In the genomic region with DNA sequence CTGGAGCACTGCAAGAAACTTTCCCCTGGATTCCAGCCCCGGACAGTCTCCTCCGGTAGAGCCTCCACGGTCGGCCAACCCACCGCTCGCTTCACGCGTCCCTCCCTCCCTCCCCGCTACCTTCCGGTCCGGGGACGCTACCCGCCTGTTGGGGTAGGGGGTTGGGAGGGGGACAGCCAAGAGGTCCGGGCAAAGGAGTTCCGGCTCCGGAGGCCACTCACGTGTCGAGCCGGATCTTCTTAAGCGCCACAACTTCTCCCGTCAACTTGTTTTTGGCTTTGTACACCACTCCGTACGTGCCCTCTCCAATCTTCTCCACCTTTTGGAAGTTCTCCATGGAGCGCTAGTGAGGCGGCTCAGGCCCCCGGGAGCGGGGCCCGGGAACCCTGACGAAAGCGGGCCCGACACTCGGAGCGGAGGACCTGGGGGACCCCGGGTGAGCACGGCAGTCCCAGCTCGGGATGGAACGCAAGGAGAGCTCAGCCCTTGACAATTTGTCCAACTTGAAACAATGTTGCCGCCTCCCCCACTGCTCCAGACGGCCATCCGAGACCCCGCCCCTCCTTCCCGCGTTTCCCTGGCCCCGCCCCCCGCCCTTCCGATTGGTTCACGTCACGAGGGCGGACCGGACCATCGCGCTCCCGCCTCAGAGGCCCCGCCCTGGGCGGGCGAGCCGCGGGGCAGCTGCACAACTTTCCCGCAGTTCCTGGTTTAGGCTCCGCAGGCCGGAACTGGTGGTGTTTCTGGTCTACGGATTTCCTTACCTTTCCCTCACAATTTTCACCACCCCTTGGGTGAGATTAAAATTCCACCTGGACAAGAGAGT, we compare ENCODE assay signal across 8 mouse cellular contexts. TPM values are rescaled to one million over a fixed set of nuclear protein-coding genes. Genes with fewer than 3 reads are reported as not detected.
DNase-seq lines count a peak whose midpoint lies in the region; ATAC-seq and TF ChIP-seq lines count a peak whose summit lies in the region.

A gene (minus strand): TSS at position 541 of the 826 bp plus-strand sequence.

- H3K4me1 ChIP-seq in forebrain, embryonic 11.5 days (replicated peaks; ENCODE audit: control insufficient read depth, insufficient read depth, low read length) = peaks cover 3% of the 10 kb centered on the region; the same call in 1 of the 2 replicates
- peaks cover 17% of the 10 kb centered on the region for H3K4me1 ChIP-seq in heart, embryonic 16.5 days (ENCODE audit: control insufficient read depth, insufficient read depth, low read length)
- peaks cover 19% of the 10 kb centered on the region for H3K4me1 ChIP-seq in liver, embryonic 16.5 days (ENCODE audit: control insufficient read depth, low read depth, low read length)
- H3K4me1 ChIP-seq in neural tube, embryonic 13.5 days (replicated peaks) = peaks cover 19% of the 10 kb centered on the region
- H3K4me1 ChIP-seq in testis, adult 2 months (ENCODE audit: control insufficient read depth, insufficient read depth, low read length) = peaks cover 16% of the 10 kb centered on the region

- peak; percentile 93 for ATAC-seq in forebrain, embryonic 11.5 days (replicated peaks; ENCODE audit: low FRiP score)
- ATAC-seq in heart, embryonic 16.5 days (replicated peaks; ENCODE audit: extremely low read depth, insufficient read depth, low FRiP score) = peak; percentile 94
- ATAC-seq in liver, embryonic 16.5 days (ENCODE audit: low read depth) = peak; percentile 93
- peak; percentile 94 for ATAC-seq in neural tube, embryonic 13.5 days (ENCODE audit: low read depth)

- H3K36me3 ChIP-seq in forebrain, embryonic 11.5 days (ENCODE audit: control insufficient read depth, insufficient read depth, low read length) = peaks cover 4% of the 10 kb centered on the region; the same call in 1 of the 2 replicates
- peaks cover 15% of the 10 kb centered on the region for H3K36me3 ChIP-seq in heart, embryonic 16.5 days (ENCODE audit: control insufficient read depth, insufficient read depth)
- H3K36me3 ChIP-seq in liver, embryonic 16.5 days (ENCODE audit: control insufficient read depth, insufficient read depth) = peaks cover 12% of the 10 kb centered on the region
- H3K36me3 ChIP-seq in neural tube, embryonic 13.5 days = peaks cover 10% of the 10 kb centered on the region; the same call in 1 of the 2 replicates
- H3K36me3 ChIP-seq in testis, adult 2 months (ENCODE audit: control insufficient read depth, insufficient read depth, low read length) = no peaks in the 10 kb centered on the region; the same call in none of the 2 replicates

- peak; percentile 58 to 70 for DNase-seq in CD8-positive naive resting alpha-beta T cell, adult 2 months (ENCODE audit: low read depth in 2 of 2, low spot score in 2 of 2)
- peak; percentile 87 for DNase-seq in c-Kit-positive CD71-negative TER-119-negative erythroid progenitor cells, embryonic 14.5 days (ENCODE audit: low read depth)
- DNase-seq in forebrain, embryonic 11.5 days (ENCODE audit: low spot score) = peak; percentile 99
- peak; percentile 95 to 97 for DNase-seq in kidney, postnatal 36 days

- peak within 1 kb of the TSS; percentile 71 for H3K4me2 ChIP-seq in forebrain, embryonic 11.5 days (ENCODE audit: low read depth, low read length, severe bottlenecking)
- peak within 1 kb of the TSS; percentile 85 for H3K4me2 ChIP-seq in heart, embryonic 16.5 days (ENCODE audit: low read depth, low read length)
- H3K4me2 ChIP-seq in liver, embryonic 16.5 days (ENCODE audit: low read depth, low read length) = peak within 1 kb of the TSS; percentile 73
- peak within 1 kb of the TSS; percentile 88 for H3K4me2 ChIP-seq in neural tube, embryonic 13.5 days

- TF ChIP-seq POLR2A in testis, adult 2 months (IDR thresholded peaks at IDR 0.05; ENCODE audit: control insufficient read depth, low read depth, low read length) = peak; percentile 84

- under 1% methylated on average over 62 of the region's 62 CpGs for WGBS in forebrain, embryonic 11.5 days
- WGBS in heart, embryonic 16.5 days = under 1% methylated on average over 62 of the region's 62 CpGs
- under 1% methylated on average over 62 of the region's 62 CpGs for WGBS in liver, embryonic 16.5 days (ENCODE audit: insufficient replicate concordance)
- under 1% methylated on average over 62 of the region's 62 CpGs for WGBS in neural tube, embryonic 13.5 days

- no peak for TF ChIP-seq CTCF in testis, adult 2 months (IDR thresholded peaks at IDR 0.05; ENCODE audit: control insufficient read depth, insufficient read depth, insufficient replicate concordance, low read depth, low read length)

- H3K9me3 ChIP-seq in forebrain, embryonic 11.5 days (ENCODE audit: control insufficient read depth, low read length) = no peaks in the 10 kb centered on the region
- H3K9me3 ChIP-seq in heart, embryonic 16.5 days (replicated peaks; ENCODE audit: control insufficient read depth, low read length) = no peaks in the 10 kb centered on the region
- no peaks in the 10 kb centered on the region for H3K9me3 ChIP-seq in liver, embryonic 16.5 days (replicated peaks; ENCODE audit: control insufficient read depth, low read length)
- no peaks in the 10 kb centered on the region for H3K9me3 ChIP-seq in neural tube, embryonic 13.5 days

- H3K9ac ChIP-seq in forebrain, embryonic 11.5 days (ENCODE audit: low read length) = peak within 1 kb of the TSS; percentile 74
- H3K9ac ChIP-seq in heart, embryonic 16.5 days (ENCODE audit: low read length) = peak within 1 kb of the TSS; percentile 90
- H3K9ac ChIP-seq in liver, embryonic 16.5 days (ENCODE audit: low read depth, low read length) = peak within 1 kb of the TSS; percentile 80
- peak within 1 kb of the TSS; percentile 72 for H3K9ac ChIP-seq in neural tube, embryonic 13.5 days

- H3K27me3 ChIP-seq in forebrain, embryonic 11.5 days (ENCODE audit: control insufficient read depth, insufficient read depth, low read length) = no peaks in the 10 kb centered on the region
- H3K27me3 ChIP-seq in heart, embryonic 16.5 days (ENCODE audit: control insufficient read depth, insufficient read depth, low read length) = no peaks in the 10 kb centered on the region
- H3K27me3 ChIP-seq in liver, embryonic 16.5 days (ENCODE audit: control insufficient read depth, insufficient read depth, low read depth, low read length) = no peaks in the 10 kb centered on the region
- H3K27me3 ChIP-seq in neural tube, embryonic 13.5 days = no peaks in the 10 kb centered on the region
- H3K27me3 ChIP-seq in testis, adult 2 months (ENCODE audit: control insufficient read depth, insufficient read depth, low read length) = no peaks in the 10 kb centered on the region

- peak within 1 kb of the TSS; percentile 57 for H3K4me3 ChIP-seq in forebrain, embryonic 11.5 days (ENCODE audit: low read depth, low read length)
- peak within 1 kb of the TSS; percentile 85 for H3K4me3 ChIP-seq in heart, embryonic 16.5 days (ENCODE audit: low read length)
- peak within 1 kb of the TSS; percentile 79 for H3K4me3 ChIP-seq in liver, embryonic 16.5 days (ENCODE audit: low read depth, low read length)
- H3K4me3 ChIP-seq in neural tube, embryonic 13.5 days = peak within 1 kb of the TSS; percentile 75
- H3K4me3 ChIP-seq in testis, adult 2 months (ENCODE audit: control insufficient read depth, low read depth, low read length) = peak within 1 kb of the TSS; percentile 95

- H3K27ac ChIP-seq in forebrain, embryonic 11.5 days (ENCODE audit: low read depth, low read length) = peak within 1 kb of the TSS; percentile 87
- peak within 1 kb of the TSS; percentile 98 for H3K27ac ChIP-seq in heart, embryonic 16.5 days (ENCODE audit: low read length)
- H3K27ac ChIP-seq in liver, embryonic 16.5 days (ENCODE audit: low read length) = peak within 1 kb of the TSS; percentile 87
- peak within 1 kb of the TSS; percentile 80 for H3K27ac ChIP-seq in neural tube, embryonic 13.5 days (replicated peaks)
- H3K27ac ChIP-seq in testis, adult 2 months (ENCODE audit: control insufficient read depth, insufficient read depth, low read depth, low read length) = peak within 1 kb of the TSS; percentile 89

RNA-seq across cellular contexts. Expression of the gene that starts here (rescaled TPM):
- 119 and 120 TPM in 2 replicates for polyA plus RNA-seq in forebrain, embryonic 11.5 days (2014; fragmentation: Nextera tagmentation; extraction: Ambion mirVana)
- 90.7 and 93.6 TPM in 2 replicates for polyA plus RNA-seq in heart, embryonic 16.5 days (2015; fragmentation: Nextera tagmentation; extraction: Ambion mirVana)
- 50.8 and 53.8 TPM in 2 replicates for polyA plus RNA-seq in liver, embryonic 16.5 days (2015; fragmentation: Nextera tagmentation; extraction: Ambion mirVana)
- polyA plus RNA-seq in neural tube, embryonic 13.5 days (2015; fragmentation: Nextera tagmentation; extraction: Ambion mirVana) = 23.3 and 29.1 TPM in 2 replicates
- 53.1 and 61.0 TPM in 2 replicates for polyA plus RNA-seq in testis, adult 2 months (2012; rRNA removed)

Comparison
In these comparisons a context has a peak if more than half of its experiments do, and no peak if none do; other contexts are left out.
1. Peak in every context shown above with its lines: DNase-seq, ATAC-seq, H3K4me3 ChIP-seq and H3K27ac ChIP-seq.